Mouse (Mus musculus) liver, postnatal 0 days (tissue): ENCODE measurements around the gene Arhgap25. TPM values are rescaled to one million over a fixed set of nuclear protein-coding genes. Genes with fewer than 3 reads are reported as not detected.
A peak's percentile ranks its signal among the peaks of the same experiment; 100 is the strongest.
"Not testable (repeated sequence)": the region's sequence is repeated elsewhere in the genome, so short reads cannot be mapped to it uniquely, and the experiment has no call there.

Experiments
- ATAC-seq: fragments of 200-750 bp; cut with Nextera tagmentation; 2 replicates; pipeline ENCODE4 v1.8.0; 2017; ENCODE audit warnings: mild to moderate bottlenecking, moderate library complexity
- DNase-seq: peaks from one replicate; pipeline ENCODE4 v3.0.0-alpha.2; 2016
- H3K27ac ChIP-seq: fragments of 300-500 bp; sonication (generic); 2 replicates; pipeline ENCODE4 v1.5.1; 2014; ENCODE audit warnings: antibody characterized with exemption, moderate library complexity, mild to moderate bottlenecking, low read depth
- H3K27me3 ChIP-seq: fragments of 300-500 bp; sonication (generic); 2 replicates; pipeline ENCODE4 v1.6.1; 2014; ENCODE audit warnings: low read length, control low read depth, mixed read lengths; ENCODE audit not compliant: insufficient read depth
- H3K36me3 ChIP-seq: fragments of 300-500 bp; sonication (generic); replicated peaks from 2 replicates; pipeline ENCODE4 v1.6.1; 2014; ENCODE audit warnings: mild to moderate bottlenecking, control low read depth, low read length, moderate library complexity, mixed read lengths; ENCODE audit not compliant: insufficient read depth
- H3K4me1 ChIP-seq: fragments of 300-500 bp; sonication (generic); 2 replicates; pipeline ENCODE4 v1.6.1; 2014; ENCODE audit warnings: antibody characterized with exemption, mild to moderate bottlenecking, control low read depth; ENCODE audit not compliant: insufficient read depth
- H3K4me2 ChIP-seq: fragments of 300-500 bp; sonication (generic); 2 replicates; pipeline ENCODE4 v1.6.1; 2014; ENCODE audit warnings: low read depth, mild to moderate bottlenecking, low read length, moderate library complexity, mixed read lengths
- H3K4me3 ChIP-seq: fragments of 300-500 bp; sonication (generic); 2 replicates; pipeline ENCODE4 v1.5.1; 2014; ENCODE audit warnings: low read depth, low read length
- H3K9ac ChIP-seq: fragments of 300-500 bp; sonication (generic); replicated peaks from 2 replicates; pipeline ENCODE4 v1.6.1; 2014; ENCODE audit warnings: mild to moderate bottlenecking, moderate library complexity
- H3K9me3 ChIP-seq: fragments of 300-500 bp; sonication (generic); 2 replicates; pipeline ENCODE4 v1.6.1; 2016; ENCODE audit warnings: mild to moderate bottlenecking, control low read depth, low read length, mixed read lengths
- CTCF ChIP-seq: sonication (generic); IDR thresholded peaks from 2 replicates; pipeline ENCODE4 v1.5.1; 2016; ENCODE audit warnings: antibody characterized with exemption, low read depth
- EP300 ChIP-seq: IDR thresholded peaks from 2 replicates; pipeline ENCODE4 v1.6.1; 2016; ENCODE audit warnings: antibody characterized with exemption, low read depth, mild to moderate bottlenecking
- WGBS: fragments of 180-500 bp; shearing (Covaris S2); extraction: QIAGEN DNeasy Blood & Tissue Kit; methylation state at CpG from one replicate; pipeline ENCODE4 v1.1.7; 2014; ENCODE audit not compliant: insufficient replicate concordance; 5-methylcytosine and 5-hydroxymethylcytosine counted together
- polyA plus RNA-seq: library from polyadenylated mRNA; unstranded; fragments of >200 nt; fragmentation: Nextera tagmentation; extraction: Ambion mirVana; gene quantifications from 2 replicates; pipeline ENCODE4 v1.2.1, GENCODE M21; 2015

The Arhgap25 gene
- polyA plus RNA-seq: 6.0 TPM in 2 replicates

GRCm38 (mm10) chr6:87532953-87533710 lies at the start of gene Arhgap25:
TSS of gene Arhgap25 (minus strand) at chr6:87533259.
- peak within 1 kb of the TSS; percentile 35 for H3K9ac ChIP-seq
- H3K9me3 ChIP-seq: no peaks in the 10 kb centered on the region
- peaks cover 41% of the 10 kb centered on the region for H3K4me1 ChIP-seq
- TF ChIP-seq CTCF (no peak), EP300 (no peak)
- H3K4me3 ChIP-seq: peak within 1 kb of the TSS; percentile 31
- H3K36me3 ChIP-seq: 0 out of 2 replicates have a peak, but pooled peaks cover 6% of the 10 kb centered on the region
- peak; percentile 59 for DNase-seq
- peak within 1 kb of the TSS; percentile 83 for H3K27ac ChIP-seq
- H3K27me3 ChIP-seq: no peaks in the 10 kb centered on the region
- peak; percentile 33 for ATAC-seq
- WGBS: 26% methylated on average over 14 of the region's 14 CpGs
- H3K4me2 ChIP-seq: peak within 1 kb of the TSS; percentile 69

- Histone ChIP-seq H3K4me2 (peak overlapping the region; percentile 53), H3K9ac (peak overlapping the region; percentile 30), H3K9me3 (no peaks in the 10 kb centered on the region), H3K36me3 (no peaks in the 10 kb centered on the region), H3K27ac (peak overlapping the region; percentile 89), H3K27me3 (no peaks in the 10 kb centered on the region), H3K4me3 (no peak overlapping the region), H3K4me1 (peaks cover 24% of the 10 kb centered on the region)
- DNase-seq: peak; percentile 41
- ATAC-seq: no peak
- WGBS: 18% methylated on average over 6 of the region's 6 CpGs
- no peak for TF ChIP-seq EP300
These were observed 49.4 kb upstream of the Arhgap25 start for GRCm38 (mm10) chr6:87582456-87582855.

GRCm38 (mm10) chr6:87581581-87581980 lies 48.5 kb upstream of the Arhgap25 start:
- TF ChIP-seq EP300 (no peak), CTCF (no peak)
- Histone ChIP-seq H3K27ac (no peak overlapping the region), H3K9me3 (no peaks in the 10 kb centered on the region), H3K9ac (no peak overlapping the region), H3K27me3 (no peaks in the 10 kb centered on the region), H3K4me2 (no peak overlapping the region), H3K4me1 (peaks cover 24% of the 10 kb centered on the region), H3K36me3 (no peaks in the 10 kb centered on the region), H3K4me3 (no peak overlapping the region)
- DNase-seq (no peak), ATAC-seq (no peak)
- WGBS: 81% methylated on average over 18 of the region's 18 CpGs

- H3K36me3 ChIP-seq: no peaks in the 10 kb centered on the region
- DNase-seq (no peak), ATAC-seq (no peak)
- H3K9ac ChIP-seq: no peak overlapping the region
- peaks cover 24% of the 10 kb centered on the region for H3K4me1 ChIP-seq
- no peaks in the 10 kb centered on the region for H3K27me3 ChIP-seq
- WGBS: 89% methylated on average over 15 of the region's 15 CpGs
- no peak overlapping the region for H3K4me3 ChIP-seq
- no peak overlapping the region for H3K4me2 ChIP-seq
- no peak for TF ChIP-seq CTCF
- TF ChIP-seq EP300: no peak
- no peak overlapping the region for H3K27ac ChIP-seq
- no peaks in the 10 kb centered on the region for H3K9me3 ChIP-seq
These were observed 48.0 kb upstream of the Arhgap25 start for GRCm38 (mm10) chr6:87581071-87581470.

DNA sequence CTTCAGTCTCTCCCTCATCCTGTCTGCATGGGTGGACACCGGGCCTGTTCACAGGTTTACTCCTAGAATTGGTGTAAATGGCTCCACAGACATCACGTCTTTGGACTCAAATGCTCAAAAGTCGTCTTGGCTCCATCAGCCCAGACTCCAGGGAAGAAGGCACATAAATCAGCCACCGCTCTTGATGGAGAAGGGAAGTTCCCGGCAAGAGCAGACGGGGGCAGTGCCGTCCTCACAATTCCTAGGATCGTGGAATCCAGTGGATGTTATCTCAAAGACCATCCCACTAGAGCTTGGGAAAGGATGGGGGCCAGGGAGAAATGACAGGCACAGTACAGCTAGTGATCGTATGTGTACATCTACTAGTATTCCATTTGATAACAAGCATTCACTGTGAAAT lies 45.2 kb upstream of the Arhgap25 start:
- Histone ChIP-seq H3K4me3 (no peak overlapping the region), H3K27me3 (no peaks in the 10 kb centered on the region), H3K36me3 (no peaks in the 10 kb centered on the region), H3K9me3 (no peaks in the 10 kb centered on the region), H3K27ac (no peak overlapping the region), H3K4me2 (no peak overlapping the region), H3K4me1 (peaks cover 16% of the 10 kb centered on the region), H3K9ac (no peak overlapping the region)
- peak; percentile 45 for TF ChIP-seq CTCF
- TF ChIP-seq EP300: no peak
- ATAC-seq (no peak), DNase-seq (no peak)
- WGBS: 54% methylated on average over 9 of the region's 9 CpGs

DNA sequence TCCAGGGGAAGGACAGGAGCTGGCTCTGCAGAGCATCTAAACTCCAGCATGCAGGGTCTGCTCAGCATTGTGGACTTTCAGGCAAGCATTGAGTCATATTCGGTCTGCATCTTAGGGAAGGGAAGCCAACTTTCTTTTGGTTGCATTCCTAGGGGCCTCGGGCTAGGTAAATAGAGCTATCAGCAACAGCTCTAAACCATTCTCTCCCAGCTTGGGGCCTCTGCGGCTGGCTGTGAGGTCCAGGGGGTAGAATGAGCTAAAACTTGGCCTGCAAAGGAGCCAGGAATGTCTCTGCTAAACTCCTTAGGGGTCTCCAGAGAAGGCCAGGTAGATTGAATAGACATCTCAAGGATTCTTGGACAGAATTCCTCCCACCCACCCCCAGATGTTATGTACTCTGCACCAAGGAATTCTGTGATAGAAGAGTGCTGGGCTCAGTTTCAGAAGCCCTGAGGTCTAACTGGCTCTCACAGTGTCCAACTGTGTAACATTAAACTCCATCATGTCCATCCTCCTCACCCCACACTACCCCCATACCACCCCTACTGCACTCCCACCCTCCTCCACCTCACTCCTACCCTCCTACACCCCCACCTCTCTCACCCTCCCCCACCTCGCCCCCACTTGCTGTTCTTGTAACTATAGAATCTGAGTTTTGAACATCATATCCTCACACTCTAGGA lies 43.7 kb upstream of the Arhgap25 start:
- ATAC-seq (no peak), DNase-seq (no peak)
- Histone ChIP-seq H3K4me2 (no peak overlapping the region), H3K4me1 (peaks cover 3% of the 10 kb centered on the region), H3K27me3 (no peaks in the 10 kb centered on the region), H3K9ac (no peak overlapping the region), H3K9me3 (no peaks in the 10 kb centered on the region), H3K27ac (no peak overlapping the region), H3K36me3 (no peaks in the 10 kb centered on the region), H3K4me3 (no peak overlapping the region)
- TF ChIP-seq EP300: no peak
- TF ChIP-seq CTCF: no peak
- 46% methylated on average over 4 of the region's 4 CpGs for WGBS

- not testable (repeated sequence) for H3K27me3 ChIP-seq, H3K27ac ChIP-seq, ATAC-seq, H3K9me3 ChIP-seq, H3K4me3 ChIP-seq, H3K36me3 ChIP-seq, H3K9ac ChIP-seq, DNase-seq, H3K4me1 ChIP-seq, H3K4me2 ChIP-seq
These were observed 38.8 kb upstream of the Arhgap25 start for GRCm38 (mm10) chr6:87571863-87572262.
